Mouse (Mus musculus): ENCODE data around the gene Rfx8.

The Rfx8 gene

GRCm38 (mm10) chr1:39720632-39721350 is at the start of gene Rfx8:
Gene Rfx8 (minus strand): TSS chr1:39720997.
- DNase-seq (ENCODE audit: low read depth, low spot score): no peak

- no peak for DNase-seq (ENCODE audit: low read depth, low spot score)
Measured at GRCm38 (mm10) chr1:39770436-39770835, 49.6 kb upstream of the Rfx8 start.

GRCm38 (mm10) chr1:39768017-39768416 is 47.2 kb upstream of the Rfx8 start:
- DNase-seq (ENCODE audit: low read depth, low spot score): no peak

GRCm38 (mm10) chr1:39765854-39766493 is 45.2 kb upstream of the Rfx8 start:
- DNase-seq (ENCODE audit: low read depth, low spot score): no peak

- DNase-seq (ENCODE audit: low read depth, low spot score): no peak
Measured at GRCm38 (mm10) chr1:39762025-39762370, 41.2 kb upstream of the Rfx8 start.

- no peak for DNase-seq (ENCODE audit: low read depth, low spot score)
Measured at GRCm38 (mm10) chr1:39761211-39762024, 40.6 kb upstream of the Rfx8 start.

GRCm38 (mm10) chr1:39760181-39760715 is 39.5 kb upstream of the Rfx8 start:
- DNase-seq (ENCODE audit: low read depth, low spot score): no peak

- no peak for DNase-seq (ENCODE audit: low read depth, low spot score)
Measured at GRCm38 (mm10) chr1:39759231-39760175, 38.7 kb upstream of the Rfx8 start.

- DNase-seq (ENCODE audit: low read depth, low spot score): no peak
Measured at GRCm38 (mm10) chr1:39758244-39758643, 37.4 kb upstream of the Rfx8 start.

- DNase-seq (ENCODE audit: low read depth, low spot score): no peak
Measured at GRCm38 (mm10) chr1:39756952-39757351, 36.2 kb upstream of the Rfx8 start.

- DNase-seq (ENCODE audit: low read depth, low spot score): no peak
Measured at GRCm38 (mm10) chr1:39754224-39754957, 33.6 kb upstream of the Rfx8 start.

- no peak for DNase-seq (ENCODE audit: low read depth, low spot score)
Measured at GRCm38 (mm10) chr1:39751537-39751936, 30.7 kb upstream of the Rfx8 start.

- DNase-seq (ENCODE audit: low read depth, low spot score): peak; percentile 10
Measured at GRCm38 (mm10) chr1:39749664-39750063, 28.9 kb upstream of the Rfx8 start.

- DNase-seq (ENCODE audit: low read depth, low spot score): no peak
Measured at GRCm38 (mm10) chr1:39749214-39749613, 28.4 kb upstream of the Rfx8 start.

- no peak for DNase-seq (ENCODE audit: low read depth, low spot score)
Measured at GRCm38 (mm10) chr1:39748666-39749065, 27.9 kb upstream of the Rfx8 start.

- no peak for DNase-seq (ENCODE audit: low read depth, low spot score)
Measured at GRCm38 (mm10) chr1:39746464-39746863, 25.7 kb upstream of the Rfx8 start.

- no peak for DNase-seq (ENCODE audit: low read depth, low spot score)
Measured at GRCm38 (mm10) chr1:39740948-39741347, 20.2 kb upstream of the Rfx8 start.

- no peak for DNase-seq (ENCODE audit: low read depth, low spot score)
Measured at GRCm38 (mm10) chr1:39740002-39740401, 19.2 kb upstream of the Rfx8 start.

- no peak for DNase-seq (ENCODE audit: low read depth, low spot score)
Measured at GRCm38 (mm10) chr1:39735927-39736604, 15.3 kb upstream of the Rfx8 start.

- no peak for DNase-seq (ENCODE audit: low read depth, low spot score)
Measured at GRCm38 (mm10) chr1:39735493-39735892, 14.7 kb upstream of the Rfx8 start.

All from A20 (cell line).